Mouse (Mus musculus) heart, embryonic 13.5 days (tissue): ENCODE results near the gene Prss42. TPM values are rescaled to one million over a fixed set of nuclear protein-coding genes. Genes with fewer than 3 reads are reported as not detected.
"Not testable (repeated sequence)": the region's sequence is repeated elsewhere in the genome, so short reads cannot be mapped to it uniquely, and the experiment has no call there.

Source experiments
- ATAC-seq: fragments of 200-750 bp; cut with Nextera tagmentation; 2 replicates; pipeline ENCODE4 v1.8.0; 2017; ENCODE audit warnings: moderate TSS enrichment; ENCODE audit not compliant: insufficient number of reproducible peaks, low FRiP score, low TSS enrichment; ENCODE audit errors: extremely low read depth
- H3K27ac ChIP-seq: fragments of 300-500 bp; sonication (generic); replicated peaks from 2 replicates; pipeline ENCODE4 v1.5.1; 2015; ENCODE audit warnings: moderate library complexity, mild to moderate bottlenecking, inconsistent platforms
- H3K27me3 ChIP-seq: fragments of 300-500 bp; sonication (generic); replicated peaks from 2 replicates; pipeline ENCODE4 v1.6.1; 2015; ENCODE audit warnings: mild to moderate bottlenecking, inconsistent platforms
- H3K36me3 ChIP-seq: fragments of 300-500 bp; sonication (generic); 2 replicates; pipeline ENCODE4 v1.6.1; 2015; ENCODE audit warnings: mild to moderate bottlenecking, inconsistent platforms
- H3K4me1 ChIP-seq: fragments of 300-500 bp; sonication (generic); 2 replicates; pipeline ENCODE4 v1.6.1; 2015; ENCODE audit warnings: inconsistent platforms
- H3K4me2 ChIP-seq: fragments of 300-500 bp; sonication (generic); 2 replicates; pipeline ENCODE4 v1.6.1; 2015; ENCODE audit warnings: inconsistent platforms, mild to moderate bottlenecking, moderate library complexity
- H3K4me3 ChIP-seq: fragments of 300-500 bp; sonication (generic); 2 replicates; pipeline ENCODE4 v1.5.1; 2015; ENCODE audit warnings: moderate library complexity, mild to moderate bottlenecking, inconsistent platforms
- H3K9ac ChIP-seq: fragments of 300-500 bp; sonication (generic); 2 replicates; pipeline ENCODE4 v1.6.1; 2015; ENCODE audit warnings: inconsistent platforms, mild to moderate bottlenecking, moderate library complexity
- H3K9me3 ChIP-seq: fragments of 300-500 bp; sonication (generic); 2 replicates; pipeline ENCODE4 v1.6.1; 2016; ENCODE audit warnings: inconsistent platforms
- WGBS: fragments of 180-500 bp; shearing (Covaris S2); methylation state at CpG from one replicate; pipeline ENCODE4 v1.1.7; 2015; ENCODE audit warnings: mixed read lengths; 5-methylcytosine and 5-hydroxymethylcytosine counted together
- polyA plus RNA-seq: library from polyadenylated mRNA; unstranded; fragments of >200 nt; fragmentation: Nextera tagmentation; extraction: Ambion mirVana; gene quantifications from 2 replicates; pipeline ENCODE4 v1.2.1, GENCODE M21; 2015

The Prss42 gene
- polyA plus RNA-seq, 1 experiment from 2014 or later, result not detected

DNA sequence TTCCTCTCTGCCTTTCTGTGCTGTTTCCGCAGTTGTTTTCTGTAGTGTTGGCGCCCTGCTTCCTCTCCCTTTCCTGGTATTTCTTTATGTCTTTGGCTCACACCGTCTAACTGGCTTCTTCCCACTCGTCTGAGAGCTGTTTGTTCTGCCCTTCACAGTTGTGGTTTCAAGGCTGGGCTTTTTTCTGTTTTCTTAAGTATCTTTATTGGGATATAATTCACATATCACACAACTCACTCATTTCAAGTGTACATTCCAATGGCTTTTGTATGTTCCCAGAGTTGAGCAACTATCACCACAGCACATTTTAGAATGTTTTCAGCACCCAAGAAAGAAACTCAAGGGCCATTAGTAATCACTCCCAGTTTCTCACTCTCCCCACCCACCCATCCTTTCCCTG is 7.5 kb upstream of the Prss42 start:
- WGBS, result 61% methylated on average over 4 of the region's 4 CpGs
- ATAC-seq, result no peak

DNA sequence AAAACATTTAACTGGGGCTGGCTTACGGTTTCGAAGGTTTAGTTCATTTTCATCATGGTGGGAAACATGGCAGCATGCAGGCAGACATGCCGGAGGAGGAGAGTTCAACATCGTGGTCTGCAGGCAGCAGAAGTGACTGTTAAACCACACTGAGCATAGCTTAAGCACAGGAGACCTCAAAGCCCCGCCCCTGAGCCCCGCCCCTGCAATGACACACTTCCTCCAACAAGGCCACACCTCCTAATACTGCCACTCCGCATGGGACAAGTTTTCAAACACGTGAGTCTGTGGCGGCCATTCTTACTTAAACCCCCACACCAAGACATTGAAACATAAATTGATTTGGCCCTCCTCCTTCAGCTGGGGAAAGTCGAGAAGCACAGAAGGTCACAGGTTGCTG is 953 bp upstream of the Prss42 start:
- 82% methylated on average over 10 of the region's 10 CpGs for WGBS
- no peak for ATAC-seq
- H3K27me3 ChIP-seq, result no peaks in the 10 kb centered on the region
- H3K27ac ChIP-seq, result no peak overlapping the region
- no peak overlapping the region for H3K4me3 ChIP-seq
- no peak overlapping the region for H3K9ac ChIP-seq
- 0 out of 2 replicates have a peak, but pooled peaks cover 4% of the 10 kb centered on the region for H3K4me1 ChIP-seq
- H3K36me3 ChIP-seq, result no peaks in the 10 kb centered on the region
- no peak overlapping the region for H3K4me2 ChIP-seq
- H3K9me3 ChIP-seq, result no peaks in the 10 kb centered on the region

More for the DNA sequence above, 7.5 kb upstream of the Prss42 start:
- no peaks in the 10 kb centered on the region for H3K9me3 ChIP-seq
- no peak overlapping the region for H3K4me2 ChIP-seq
- no peaks in the 10 kb centered on the region for H3K27me3 ChIP-seq
- no peaks in the 10 kb centered on the region for H3K36me3 ChIP-seq
- H3K4me3 ChIP-seq, result no peak overlapping the region
- no peak overlapping the region for H3K27ac ChIP-seq
- 0 out of 2 replicates have a peak, but pooled peaks cover 3% of the 10 kb centered on the region for H3K4me1 ChIP-seq
- H3K9ac ChIP-seq, result no peak overlapping the region

DNA sequence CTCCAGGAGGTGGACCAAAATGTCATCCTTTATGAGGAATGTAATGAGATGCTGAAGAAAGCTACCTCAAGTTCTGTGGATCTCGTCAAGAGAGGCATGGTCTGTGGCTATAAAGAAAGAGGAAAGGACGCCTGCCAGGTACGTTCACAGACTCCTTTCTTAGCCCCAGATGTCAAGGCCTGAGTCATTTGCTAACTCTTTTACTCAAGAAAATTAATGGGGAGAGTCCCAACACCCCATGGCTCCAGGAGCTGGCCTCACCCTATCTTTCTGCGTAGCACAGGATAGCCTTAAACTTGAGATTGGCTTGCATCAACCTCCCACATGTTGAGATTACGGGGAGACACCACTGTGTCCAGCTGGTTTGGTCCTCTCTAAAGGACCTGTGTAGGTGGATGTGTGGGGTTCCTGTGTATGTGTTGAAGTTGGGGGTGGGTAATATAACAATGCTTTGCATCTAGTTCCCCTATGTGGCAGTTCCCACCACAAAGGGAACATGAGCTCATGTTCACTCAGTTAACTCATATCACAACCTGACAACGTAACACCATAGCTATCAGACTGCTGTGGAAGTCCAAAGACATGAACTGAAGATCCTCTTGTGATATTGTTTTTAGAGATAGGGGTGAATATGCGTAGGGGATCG is 3.0 kb downstream of the Prss42 start:
- no peak for ATAC-seq
- H3K27me3 ChIP-seq, result no peaks in the 10 kb centered on the region
- H3K9ac ChIP-seq, result no peak overlapping the region
- H3K36me3 ChIP-seq, result no peaks in the 10 kb centered on the region
- H3K9me3 ChIP-seq, result peaks cover 3% of the 10 kb centered on the region; the same call in 1 of the 2 replicates
- no peak overlapping the region for H3K4me3 ChIP-seq
- H3K4me1 ChIP-seq, result 0 out of 2 replicates have a peak, but pooled peaks cover under 1% of the 10 kb centered on the region
- WGBS, result 78% methylated on average over 8 of the region's 8 CpGs
- H3K4me2 ChIP-seq, result no peak overlapping the region
- no peak overlapping the region for H3K27ac ChIP-seq

GRCm38 (mm10) chr9:110803294-110803693 is 5.3 kb downstream of the Prss42 start:
- WGBS, result 65% methylated on average over 4 of the region's 4 CpGs
- no peak for ATAC-seq
- Histone ChIP-seq H3K4me2 (no peak overlapping the region), H3K27me3 (no peaks in the 10 kb centered on the region), H3K9me3 (peaks cover 3% of the 10 kb centered on the region; the same call in 1 of the 2 replicates), H3K27ac (no peak overlapping the region), H3K9ac (no peak overlapping the region), H3K4me1 (no peaks in the 10 kb centered on the region), H3K36me3 (no peaks in the 10 kb centered on the region), H3K4me3 (no peak overlapping the region)

- Histone ChIP-seq H3K4me1 (no peaks in the 10 kb centered on the region), H3K27me3 (peaks cover 13% of the 10 kb centered on the region), H3K9ac (no peak overlapping the region), H3K9me3 (peaks cover 1% of the 10 kb centered on the region; the same call in 1 of the 2 replicates), H3K4me3 (no peak overlapping the region), H3K36me3 (no peaks in the 10 kb centered on the region), H3K4me2 (no peak overlapping the region), H3K27ac (no peak overlapping the region)
- 67% methylated on average over 4 of the region's 4 CpGs for WGBS
- no peak for ATAC-seq
These were observed 12.1 kb downstream of the Prss42 start for GRCm38 (mm10) chr9:110810051-110810450.

- peaks cover 39% of the 10 kb centered on the region for H3K27me3 ChIP-seq
- H3K9ac ChIP-seq, result no peak within 1 kb of the TSS
- no peak within 1 kb of the TSS for H3K4me2 ChIP-seq
- H3K4me1 ChIP-seq, result no peaks in the 10 kb centered on the region
- no peak within 1 kb of the TSS for H3K4me3 ChIP-seq
- 45% methylated on average over 18 of the region's 18 CpGs for WGBS
- no peak for ATAC-seq
- H3K9me3 ChIP-seq, result no peaks in the 10 kb centered on the region
- no peak within 1 kb of the TSS for H3K27ac ChIP-seq
- no peaks in the 10 kb centered on the region for H3K36me3 ChIP-seq
These were observed 15.8 kb downstream of the Prss42 start, which contains the start of gene Prss44 for GRCm38 (mm10) chr9:110813789-110814188. Prss44 (plus strand) TSS chr9:110813994.

- not testable (repeated sequence) for H3K9me3 ChIP-seq, H3K9ac ChIP-seq, H3K36me3 ChIP-seq, H3K27ac ChIP-seq, ATAC-seq, H3K4me3 ChIP-seq, H3K4me1 ChIP-seq, H3K4me2 ChIP-seq
- H3K27me3 ChIP-seq, result peaks cover 41% of the 10 kb centered on the region
These were observed 22.6 kb downstream of the Prss42 start for GRCm38 (mm10) chr9:110820546-110820945.

DNA sequence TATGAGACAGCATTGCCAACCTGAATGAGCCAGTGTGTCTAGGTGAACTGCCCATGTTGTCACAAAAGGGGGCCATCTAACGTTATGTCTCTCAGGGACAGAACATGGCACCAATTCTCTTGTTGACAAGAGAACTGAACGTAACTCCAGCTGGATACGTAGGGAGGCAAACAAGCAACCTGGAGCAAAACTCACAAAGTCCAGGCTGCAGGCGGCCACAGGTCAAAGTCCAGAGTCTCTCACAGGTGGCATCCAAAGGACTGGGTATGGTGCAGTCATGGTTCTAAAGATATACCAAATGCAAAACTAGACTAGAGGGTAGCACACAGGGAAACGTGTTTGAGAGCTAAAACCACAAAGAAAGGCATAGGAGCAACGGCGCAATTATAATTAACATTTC is 23.5 kb downstream of the Prss42 start:
- no peak for ATAC-seq
- Histone ChIP-seq H3K9me3 (no peaks in the 10 kb centered on the region), H3K9ac (no peak overlapping the region), H3K27me3 (peaks cover 36% of the 10 kb centered on the region), H3K27ac (no peak overlapping the region), H3K36me3 (no peaks in the 10 kb centered on the region), H3K4me2 (no peak overlapping the region), H3K4me1 (no peaks in the 10 kb centered on the region), H3K4me3 (no peak overlapping the region)
- 79% methylated on average over 7 of the region's 7 CpGs for WGBS

GRCm38 (mm10) chr9:110825426-110825825 is 27.5 kb downstream of the Prss42 start:
- Histone ChIP-seq H3K4me3 (no peak overlapping the region), H3K27ac (no peak overlapping the region), H3K4me1 (no peaks in the 10 kb centered on the region), H3K9me3 (no peaks in the 10 kb centered on the region), H3K36me3 (no peaks in the 10 kb centered on the region), H3K9ac (no peak overlapping the region), H3K4me2 (no peak overlapping the region), H3K27me3 (peaks cover 25% of the 10 kb centered on the region)
- no peak for ATAC-seq
- 62% methylated on average over 4 of the region's 4 CpGs for WGBS

DNA sequence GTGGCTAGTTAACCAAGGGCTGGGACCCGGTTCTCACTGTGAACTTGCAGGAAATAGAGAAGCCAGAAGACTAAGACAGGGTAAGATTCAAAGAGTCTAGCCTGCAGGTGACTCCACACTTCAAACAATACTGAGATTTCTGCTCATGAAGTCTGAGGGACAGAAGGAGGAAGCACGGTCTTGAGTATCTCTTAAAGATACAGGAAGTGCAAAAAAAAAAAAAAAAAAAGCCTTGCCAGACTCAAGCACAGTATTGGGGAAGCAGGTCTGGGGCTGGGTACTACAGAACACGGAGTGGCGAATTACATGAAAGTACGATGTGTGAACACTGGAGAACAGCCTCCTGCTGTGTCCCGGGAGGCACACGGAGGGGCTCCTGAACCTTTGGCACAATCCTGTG is 27.9 kb downstream of the Prss42 start:
- no peak for ATAC-seq
- H3K27ac ChIP-seq, result no peak overlapping the region
- no peaks in the 10 kb centered on the region for H3K9me3 ChIP-seq
- no peaks in the 10 kb centered on the region for H3K36me3 ChIP-seq
- no peaks in the 10 kb centered on the region for H3K4me1 ChIP-seq
- H3K4me2 ChIP-seq, result no peak overlapping the region
- no peak overlapping the region for H3K4me3 ChIP-seq
- H3K9ac ChIP-seq, result no peak overlapping the region
- 68% methylated on average over 7 of the region's 7 CpGs for WGBS
- peaks cover 25% of the 10 kb centered on the region for H3K27me3 ChIP-seq

DNA sequence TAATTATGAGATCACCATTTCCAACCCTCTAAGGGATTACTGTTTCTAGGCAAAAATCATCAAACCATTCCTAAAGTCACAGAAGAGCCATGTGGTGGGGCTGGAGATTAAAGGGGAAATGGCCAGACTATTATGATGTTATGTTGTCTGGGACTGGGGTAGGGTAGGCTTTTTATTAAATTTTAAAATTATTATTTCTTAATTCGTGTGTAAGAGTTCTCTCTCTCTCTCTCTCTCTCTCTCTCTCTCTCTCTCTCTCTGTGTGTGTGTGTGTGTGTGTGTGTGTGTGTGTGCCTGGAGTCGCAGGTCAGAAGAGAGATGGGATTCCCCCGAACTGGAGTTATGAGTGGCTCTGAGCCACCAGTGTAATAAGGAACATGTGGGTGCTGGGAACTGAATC is 28.4 kb downstream of the Prss42 start, which contains the start of gene Prss43:
TSS of gene Prss43 (plus strand) at position 301 of the 400 bp plus-strand sequence.
- H3K27ac ChIP-seq, result no peak within 1 kb of the TSS
- no peaks in the 10 kb centered on the region for H3K4me1 ChIP-seq
- no peak within 1 kb of the TSS for H3K4me2 ChIP-seq
- no peak within 1 kb of the TSS for H3K9ac ChIP-seq
- WGBS, result 57% methylated on average over 3 of the region's 3 CpGs
- no peak for ATAC-seq
- no peaks in the 10 kb centered on the region for H3K36me3 ChIP-seq
- no peaks in the 10 kb centered on the region for H3K9me3 ChIP-seq
- peaks cover 26% of the 10 kb centered on the region for H3K27me3 ChIP-seq
- no peak within 1 kb of the TSS for H3K4me3 ChIP-seq

GRCm38 (mm10) chr9:110833021-110833420 is 35.1 kb downstream of the Prss42 start:
- H3K36me3 ChIP-seq, result no peaks in the 10 kb centered on the region
- no peaks in the 10 kb centered on the region for H3K9me3 ChIP-seq
- no peak overlapping the region for H3K9ac ChIP-seq
- H3K4me2 ChIP-seq, result no peak overlapping the region
- ATAC-seq, result no peak
- H3K4me3 ChIP-seq, result no peak overlapping the region
- 59% methylated on average over 5 of the region's 5 CpGs for WGBS
- peaks cover 10% of the 10 kb centered on the region; the same call in 1 of the 2 replicates for H3K27me3 ChIP-seq
- peaks cover 6% of the 10 kb centered on the region; the same call in 1 of the 2 replicates for H3K4me1 ChIP-seq
- no peak overlapping the region for H3K27ac ChIP-seq
